Mouse (Mus musculus) MEL (cell line): ENCODE data around the gene Gm19935. TPM values are rescaled to one million over a fixed set of nuclear protein-coding genes. Genes with fewer than 3 reads are reported as not detected.

ENCODE experiments used
- DNase-seq: peaks from one replicate; pipeline ENCODE4 v3.0.0; 2011; ENCODE audit warnings: low read depth, low spot score
- H3K27ac ChIP-seq: 2 replicates; pipeline ENCODE4 v1.5.1; 2012; ENCODE audit warnings: low read depth, mild to moderate bottlenecking, control low read depth, low read length, moderate library complexity; ENCODE audit not compliant: control insufficient read depth
- H3K27me3 ChIP-seq, 2 experiments: fragments of 150-350 bp in 1 of 2; sonication (generic) in 1 of 2; 2 replicates each; pipeline ENCODE4 v1.6.1; 2012; ENCODE audit warnings: low read length in 2 of 2, mild to moderate bottlenecking in 2 of 2, improper control_type of control experiment in 1 of 2, moderate library complexity in 1 of 2; ENCODE audit not compliant: insufficient read depth in 2 of 2, control insufficient read depth in 1 of 2
- H3K36me3 ChIP-seq, 2 experiments: 2 replicates each; pipeline ENCODE4 v1.6.1; 2012 to 2014; ENCODE audit warnings: low read length in 2 of 2, improper control_type of control experiment in 1 of 2, inconsistent platforms in 1 of 2, mild to moderate bottlenecking in 1 of 2; ENCODE audit not compliant: insufficient read depth in 2 of 2, control insufficient read depth in 1 of 2
- H3K4me1 ChIP-seq, 2 experiments: fragments of 150-350 bp in 1 of 2; sonication (generic) in 1 of 2; 2 replicates each; pipeline ENCODE4 v1.6.1; 2012; ENCODE audit warnings: low read length in 2 of 2, improper control_type of control experiment in 1 of 2, mild to moderate bottlenecking in 1 of 2; ENCODE audit not compliant: insufficient read depth in 2 of 2, control insufficient read depth in 1 of 2
- H3K4me3 ChIP-seq, 2 experiments: fragments of 150-350 bp in 1 of 2; sonication (generic) in 1 of 2; 2 replicates each; pipeline ENCODE4 v1.5.1; 2012; ENCODE audit warnings: low read depth in 2 of 2, low read length in 2 of 2, mild to moderate bottlenecking in 2 of 2, moderate library complexity in 2 of 2, control low read depth in 1 of 2, improper control_type of control experiment in 1 of 2; ENCODE audit not compliant: control insufficient read depth in 1 of 2, insufficient read depth in 1 of 2
- H3K79me2 ChIP-seq: 2 replicates; pipeline ENCODE4 v1.6.1; 2012; ENCODE audit warnings: mild to moderate bottlenecking, low read length, moderate library complexity; ENCODE audit not compliant: control insufficient read depth, poor library complexity, insufficient read depth
- H3K9ac ChIP-seq: 2 replicates; pipeline ENCODE4 v1.6.1; 2012; ENCODE audit warnings: low read depth, mild to moderate bottlenecking, control low read depth, low read length, moderate library complexity; ENCODE audit not compliant: control insufficient read depth, poor library complexity, severe bottlenecking
- H3K9me3 ChIP-seq: fragments of 150-350 bp; sonication (generic); replicated peaks from 2 replicates; pipeline ENCODE4 v1.6.1; 2012; ENCODE audit warnings: mild to moderate bottlenecking, low read length, improper control_type of control experiment, moderate library complexity; ENCODE audit not compliant: insufficient read depth
- BHLHE40 ChIP-seq: IDR thresholded peaks from 2 replicates; pipeline ENCODE4 v1.6.1; 2012; ENCODE audit warnings: low read depth, mild to moderate bottlenecking, inconsistent platforms, low read length, improper control_type of control experiment, borderline replicate concordance
- CTCF ChIP-seq, 3 experiments: IDR thresholded peaks in 2 of 3; conservative IDR thresholded peaks in 1 of 3; 2 replicates each; pipeline ENCODE4 v1.5.1; 2011 to 2012; ENCODE audit warnings: low read length in 3 of 3, low read depth in 2 of 3, mild to moderate bottlenecking in 2 of 3, improper control_type of control experiment in 1 of 3, inconsistent platforms in 1 of 3, mixed read lengths in 1 of 3, moderate library complexity in 1 of 3; ENCODE audit not compliant: control insufficient read depth in 1 of 3, insufficient read depth in 1 of 3, poor library complexity in 1 of 3, severe bottlenecking in 1 of 3
- EP300 ChIP-seq, 2 experiments: IDR thresholded peaks; 2 replicates each; pipeline ENCODE4 v1.6.1; 2011; ENCODE audit warnings: improper control_type of control experiment in 2 of 2, low read length in 2 of 2, low read depth in 1 of 2, mild to moderate bottlenecking in 1 of 2
- ETS1 ChIP-seq: IDR thresholded peaks from 2 replicates; pipeline ENCODE4 v1.6.1; 2012; ENCODE audit warnings: low read depth, mild to moderate bottlenecking, inconsistent platforms, low read length, improper control_type of control experiment, moderate library complexity
- GABPA ChIP-seq: IDR thresholded peaks from 2 replicates; pipeline ENCODE4 v1.6.1; 2012; ENCODE audit warnings: low read depth, mild to moderate bottlenecking, inconsistent platforms, low read length, improper control_type of control experiment, moderate library complexity
- GATA1 ChIP-seq: IDR thresholded peaks from 2 replicates; pipeline ENCODE4 v1.6.1; 2011; ENCODE audit warnings: low read depth, low read length, improper control_type of control experiment
- JUND ChIP-seq: IDR thresholded peaks from 2 replicates; pipeline ENCODE4 v1.6.1; 2011; ENCODE audit warnings: low read depth, mild to moderate bottlenecking, improper control_type of control experiment, low read length
- MAX ChIP-seq: IDR thresholded peaks from 2 replicates; pipeline ENCODE4 v1.6.1; 2011; ENCODE audit warnings: low read length, improper control_type of control experiment
- MXI1 ChIP-seq: IDR thresholded peaks from 2 replicates; pipeline ENCODE4 v1.6.1; 2011; ENCODE audit warnings: mild to moderate bottlenecking, low read depth, low read length, improper control_type of control experiment
- MYC ChIP-seq: IDR thresholded peaks from 2 replicates; pipeline ENCODE4 v1.6.1; 2011; ENCODE audit warnings: low read depth, mild to moderate bottlenecking, low read length, improper control_type of control experiment, moderate library complexity
- NRF1 ChIP-seq: IDR thresholded peaks from 2 replicates; pipeline ENCODE4 v1.6.1; 2014; ENCODE audit warnings: low read depth, mild to moderate bottlenecking, inconsistent platforms, low read length, improper control_type of control experiment, moderate library complexity; ENCODE audit not compliant: poor library complexity, insufficient read depth, severe bottlenecking
- POLR2A ChIP-seq, 2 experiments: IDR thresholded peaks; 2 replicates each; pipeline ENCODE4 v1.6.1; 2011 to 2012; ENCODE audit warnings: low read length in 2 of 2, mild to moderate bottlenecking in 2 of 2, control low read depth in 1 of 2, improper control_type of control experiment in 1 of 2, low read depth in 1 of 2, moderate library complexity in 1 of 2; ENCODE audit not compliant: control insufficient read depth in 1 of 2, insufficient read depth in 1 of 2, poor library complexity in 1 of 2
- POLR2AphosphoS5 ChIP-seq: IDR thresholded peaks from 2 replicates; pipeline ENCODE4 v1.6.1; 2012; ENCODE audit warnings: low read depth, borderline replicate concordance, mild to moderate bottlenecking, inconsistent platforms, low read length, moderate library complexity, mixed read lengths
- RCOR1 ChIP-seq: IDR thresholded peaks from 2 replicates; pipeline ENCODE4 v1.6.1; 2012; ENCODE audit warnings: low read depth, mild to moderate bottlenecking, inconsistent platforms, low read length, improper control_type of control experiment
- TAL1 ChIP-seq: IDR thresholded peaks from 2 replicates; pipeline ENCODE4 v1.6.1; 2012; ENCODE audit warnings: mild to moderate bottlenecking, inconsistent platforms, low read length, moderate library complexity, mixed read lengths
- TBP ChIP-seq: IDR thresholded peaks from 2 replicates; pipeline ENCODE4 v1.8.0; 2011; ENCODE audit warnings: low read depth, low read length, improper control_type of control experiment
- TCF12 ChIP-seq: IDR thresholded peaks from 2 replicates; pipeline ENCODE4 v1.6.1; 2014; ENCODE audit warnings: low read depth, mild to moderate bottlenecking, inconsistent platforms, low read length, improper control_type of control experiment, moderate library complexity
- ZKSCAN1 ChIP-seq: IDR thresholded peaks from 2 replicates; pipeline ENCODE4 v1.6.1; 2012; ENCODE audit warnings: low read depth, mild to moderate bottlenecking, inconsistent platforms, low read length, improper control_type of control experiment, moderate library complexity
- ZNF384 ChIP-seq: IDR thresholded peaks from 2 replicates; pipeline ENCODE4 v1.6.1; 2012; ENCODE audit warnings: low read depth, mild to moderate bottlenecking, inconsistent platforms, low read length, improper control_type of control experiment
- polyA plus RNA-seq, 2 experiments: library from polyadenylated mRNA; stranded (reverse) in 1 of 2; unstranded in 1 of 2; fragments of >175 nt in 1 of 2; fragments of >200 nt in 1 of 2; gene quantifications; 2 replicates each; pipeline versions ENCODE4 v1.2.1 to v1.2.4; 2012; ENCODE audit warnings: low replicate concordance in 2 of 2, low read depth in 1 of 2; ENCODE audit not compliant: insufficient read length in 2 of 2, insufficient read depth in 1 of 2, missing spikeins in 1 of 2
- total RNA-seq: library from RNA; depleted of rRNA; stranded (reverse); fragments of 300-350 nt; gene quantifications from 2 replicates; pipeline ENCODE4 v1.2.3, GENCODE M21; 2012

Gene Gm19935
- total and polyA plus RNA-seq, 3 experiments: not detected

GRCm38 (mm10) chr8:90825459-90825871 lies 8.3 kb upstream of the Gm19935 start:
- Histone ChIP-seq H3K4me1 (peaks cover 0 to 18% of the 10 kb centered on the region in 2 experiments; a peak in 2 of 4 replicates), H3K27me3 (no peaks in the 10 kb centered on the region), H3K9ac (no peak overlapping the region), H3K36me3 (peaks cover 0 to 11% of the 10 kb centered on the region in 2 experiments; a peak in 2 of 4 replicates), H3K4me3 (no peak overlapping the region), H3K79me2 (no peaks in the 10 kb centered on the region; the same call in 1 of the 2 replicates), H3K9me3 (no peaks in the 10 kb centered on the region), H3K27ac (no peak overlapping the region)
- no peak for DNase-seq
- TF ChIP-seq ZNF384 (no peak), RCOR1 (no peak), GABPA (no peak), CTCF (IDR thresholded peaks at IDR 0.05 in 2 of 3, conservative IDR thresholded peaks at IDR 0.05 in 1 of 3; ENCODE audit: control insufficient read depth in 1 of 3, insufficient read depth in 1 of 3, low read depth in 2 of 3, low read length in 3 of 3, poor library complexity in 1 of 3, severe bottlenecking in 1 of 3) (no peak), POLR2A (IDR thresholded peaks at IDR 0.05; ENCODE audit: control insufficient read depth in 1 of 2, insufficient read depth in 1 of 2, low read depth in 1 of 2, low read length in 2 of 2, poor library complexity in 1 of 2) (no peak), TBP (no peak), EP300 (IDR thresholded peaks at IDR 0.05; ENCODE audit: low read depth in 1 of 2, low read length in 2 of 2) (no peak), MYC (no peak), BHLHE40 (no peak), JUND (no peak), NRF1 (no peak), POLR2AphosphoS5 (no peak)

DNA sequence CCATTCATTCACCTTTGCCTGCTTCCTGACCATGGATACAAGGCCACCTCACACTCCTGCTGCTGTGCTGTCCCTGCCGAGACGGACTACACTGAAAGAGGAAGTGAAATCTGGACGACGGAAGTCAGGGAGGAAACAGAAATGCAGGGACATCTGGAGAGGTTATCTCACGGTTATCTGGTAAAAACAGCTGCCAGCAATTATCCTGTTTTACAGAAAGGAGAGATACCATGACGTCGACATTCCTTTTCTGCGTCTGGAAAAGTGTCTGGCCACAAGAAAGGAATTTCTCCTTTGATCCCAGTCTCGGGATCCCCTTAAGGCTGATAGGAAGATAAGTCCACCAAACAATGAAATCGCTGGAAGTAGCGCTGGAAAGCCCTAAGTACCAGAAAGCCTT lies 5.2 kb upstream of the Gm19935 start:
- peak; percentile 55 for DNase-seq
- Histone ChIP-seq H3K9ac (no peak overlapping the region), H3K36me3 (peaks cover 0 to 8% of the 10 kb centered on the region in 2 experiments; a peak in 2 of 4 replicates), H3K27me3 (peaks cover 0 to 2% of the 10 kb centered on the region in 2 experiments; a peak in 1 of 4 replicates), H3K4me3 (no peak overlapping the region), H3K27ac (no peak overlapping the region), H3K79me2 (no peaks in the 10 kb centered on the region), H3K4me1 (peaks cover 0 to 10% of the 10 kb centered on the region in 2 experiments; a peak in 2 of 4 replicates), H3K9me3 (no peaks in the 10 kb centered on the region)
- TF ChIP-seq MAX: no peak
- peak; percentile 82 to 90 for TF ChIP-seq EP300 (IDR thresholded peaks at IDR 0.05; ENCODE audit: low read depth in 1 of 2, low read length in 2 of 2)
- peak; percentile 85 for TF ChIP-seq TAL1
- TF ChIP-seq MXI1: no peak
- peak; percentile 90 for TF ChIP-seq GATA1
- peak; percentile 72 for TF ChIP-seq ETS1
- TF ChIP-seq ZKSCAN1: no peak
- TF ChIP-seq TCF12: peak; percentile 90
- peak; percentile 84 for TF ChIP-seq RCOR1
